Mouse (Mus musculus): ENCODE results near the gene Srrd. TPM values are rescaled to one million over a fixed set of nuclear protein-coding genes. Genes with fewer than 3 reads are reported as not detected.

Gene Srrd
- polyA plus RNA-seq, 1 experiment = 107 TPM

- no peak overlapping the region for H3K4me3 ChIP-seq (ENCODE audit: control insufficient read depth, low read depth, low read length)
- H3K27me3 ChIP-seq (ENCODE audit: control insufficient read depth, insufficient read depth, low read length) = no peaks in the 10 kb centered on the region
- peaks cover 11% of the 10 kb centered on the region for H3K4me1 ChIP-seq (ENCODE audit: control insufficient read depth, insufficient read depth, low read length)
- no peak overlapping the region for H3K27ac ChIP-seq (ENCODE audit: control insufficient read depth, insufficient read depth, low read depth, low read length)
- H3K36me3 ChIP-seq (ENCODE audit: control insufficient read depth, insufficient read depth, low read length) = no peaks in the 10 kb centered on the region
- TF ChIP-seq POLR2A (IDR thresholded peaks at IDR 0.05; ENCODE audit: control insufficient read depth, low read depth, low read length) = no peak
- no peak for TF ChIP-seq CTCF (IDR thresholded peaks at IDR 0.05; ENCODE audit: control insufficient read depth, insufficient read depth, insufficient replicate concordance, low read depth, low read length)
Observed at GRCm38 (mm10) chr5:112294696-112295095, 48.1 kb downstream of the Srrd start.

DNA sequence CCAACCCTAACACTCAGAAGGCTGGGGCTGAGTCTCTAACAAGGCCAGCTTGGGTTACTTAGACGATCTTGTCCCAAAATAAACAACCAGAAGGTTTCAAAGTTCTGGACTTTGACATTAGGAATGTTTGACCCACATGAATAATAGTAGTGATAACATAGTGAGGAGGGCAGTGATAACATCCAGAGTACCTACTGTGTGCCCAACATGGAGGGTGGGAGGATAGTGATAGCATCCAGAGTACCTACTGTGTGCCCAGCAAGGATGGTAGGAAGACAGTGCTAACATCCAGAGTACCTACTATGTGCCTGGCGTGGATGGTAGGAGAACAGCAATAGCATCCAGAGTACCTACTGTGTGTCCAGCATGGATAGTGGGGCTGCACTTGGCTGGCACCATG, 49.0 kb downstream of the Srrd start:
- H3K27me3 ChIP-seq (ENCODE audit: control insufficient read depth, insufficient read depth, low read length) = no peaks in the 10 kb centered on the region
- no peaks in the 10 kb centered on the region for H3K36me3 ChIP-seq (ENCODE audit: control insufficient read depth, insufficient read depth, low read length)
- no peak overlapping the region for H3K4me3 ChIP-seq (ENCODE audit: control insufficient read depth, low read depth, low read length)
- no peak overlapping the region for H3K27ac ChIP-seq (ENCODE audit: control insufficient read depth, insufficient read depth, low read depth, low read length)
- H3K4me1 ChIP-seq (ENCODE audit: control insufficient read depth, insufficient read depth, low read length) = peaks cover 11% of the 10 kb centered on the region
- TF ChIP-seq POLR2A (IDR thresholded peaks at IDR 0.05; ENCODE audit: control insufficient read depth, low read depth, low read length) (no peak), CTCF (IDR thresholded peaks at IDR 0.05; ENCODE audit: control insufficient read depth, insufficient read depth, insufficient replicate concordance, low read depth, low read length) (no peak)

GRCm38 (mm10) chr5:112292343-112292980, 50.4 kb downstream of the Srrd start:
- no peaks in the 10 kb centered on the region for H3K27me3 ChIP-seq (ENCODE audit: control insufficient read depth, insufficient read depth, low read length)
- H3K36me3 ChIP-seq (ENCODE audit: control insufficient read depth, insufficient read depth, low read length) = no peaks in the 10 kb centered on the region
- peaks cover 11% of the 10 kb centered on the region for H3K4me1 ChIP-seq (ENCODE audit: control insufficient read depth, insufficient read depth, low read length)
- H3K4me3 ChIP-seq (ENCODE audit: control insufficient read depth, low read depth, low read length) = no peak overlapping the region
- TF ChIP-seq POLR2A (IDR thresholded peaks at IDR 0.05; ENCODE audit: control insufficient read depth, low read depth, low read length) (no peak), CTCF (IDR thresholded peaks at IDR 0.05; ENCODE audit: control insufficient read depth, insufficient read depth, insufficient replicate concordance, low read depth, low read length) (no peak)
- H3K27ac ChIP-seq (ENCODE audit: control insufficient read depth, insufficient read depth, low read depth, low read length) = no peak overlapping the region

- Histone ChIP-seq H3K27me3 (ENCODE audit: control insufficient read depth, insufficient read depth, low read length) (no peaks in the 10 kb centered on the region), H3K4me3 (ENCODE audit: control insufficient read depth, low read depth, low read length) (no peak overlapping the region), H3K36me3 (ENCODE audit: control insufficient read depth, insufficient read depth, low read length) (no peaks in the 10 kb centered on the region), H3K27ac (ENCODE audit: control insufficient read depth, insufficient read depth, low read depth, low read length) (no peak overlapping the region), H3K4me1 (ENCODE audit: control insufficient read depth, insufficient read depth, low read length) (peaks cover 11% of the 10 kb centered on the region)
- TF ChIP-seq POLR2A (IDR thresholded peaks at IDR 0.05; ENCODE audit: control insufficient read depth, low read depth, low read length) (no peak), CTCF (IDR thresholded peaks at IDR 0.05; ENCODE audit: control insufficient read depth, insufficient read depth, insufficient replicate concordance, low read depth, low read length) (no peak)
Observed at GRCm38 (mm10) chr5:112291866-112292265, 51.0 kb downstream of the Srrd start.

GRCm38 (mm10) chr5:112290536-112290880, 52.3 kb downstream of the Srrd start:
- Histone ChIP-seq H3K27me3 (ENCODE audit: control insufficient read depth, insufficient read depth, low read length) (no peaks in the 10 kb centered on the region), H3K4me1 (ENCODE audit: control insufficient read depth, insufficient read depth, low read length) (peaks cover 11% of the 10 kb centered on the region), H3K27ac (ENCODE audit: control insufficient read depth, insufficient read depth, low read depth, low read length) (no peak overlapping the region), H3K36me3 (ENCODE audit: control insufficient read depth, insufficient read depth, low read length) (no peaks in the 10 kb centered on the region), H3K4me3 (ENCODE audit: control insufficient read depth, low read depth, low read length) (no peak overlapping the region)
- no peak for TF ChIP-seq CTCF (IDR thresholded peaks at IDR 0.05; ENCODE audit: control insufficient read depth, insufficient read depth, insufficient replicate concordance, low read depth, low read length)
- TF ChIP-seq POLR2A (IDR thresholded peaks at IDR 0.05; ENCODE audit: control insufficient read depth, low read depth, low read length) = no peak

DNA sequence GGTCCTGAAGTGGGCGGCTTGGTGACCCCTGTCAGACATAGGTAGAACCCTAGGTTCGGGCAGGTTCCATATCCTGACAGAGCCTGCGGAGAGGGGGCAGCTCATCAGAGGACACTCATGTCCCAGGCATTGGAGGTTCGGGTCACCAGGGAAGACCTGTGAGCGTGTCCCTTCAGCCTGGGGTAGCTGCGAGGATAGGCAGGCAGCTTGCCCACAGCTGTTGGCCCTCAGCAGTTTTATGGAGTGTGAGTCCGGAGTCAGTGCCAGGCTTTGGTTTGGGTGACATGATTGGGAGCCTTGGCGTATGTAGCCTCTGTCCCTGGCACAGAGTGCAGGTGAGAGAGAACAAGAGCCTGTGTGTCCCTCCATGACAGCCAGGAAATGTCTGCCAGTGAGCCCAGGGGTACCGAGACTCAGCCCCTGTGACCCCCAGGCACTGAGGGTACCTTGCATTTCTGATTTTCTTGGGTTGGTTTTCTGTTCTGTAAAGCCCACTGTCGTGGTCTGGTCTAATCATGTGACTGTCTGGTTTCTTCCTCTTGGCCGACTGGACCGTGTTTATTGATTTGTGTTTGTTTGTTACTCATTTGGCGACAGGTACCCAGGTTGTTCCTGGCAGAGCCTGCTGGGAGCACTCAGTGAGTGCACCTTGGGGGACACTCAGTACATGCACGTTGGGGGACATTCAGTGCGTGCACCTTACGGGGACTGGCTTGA, 52.9 kb downstream of the Srrd start:
- no peak overlapping the region for H3K27ac ChIP-seq (ENCODE audit: control insufficient read depth, insufficient read depth, low read depth, low read length)
- TF ChIP-seq CTCF (IDR thresholded peaks at IDR 0.05; ENCODE audit: control insufficient read depth, insufficient read depth, insufficient replicate concordance, low read depth, low read length) = no peak
- no peak for TF ChIP-seq POLR2A (IDR thresholded peaks at IDR 0.05; ENCODE audit: control insufficient read depth, low read depth, low read length)
- peaks cover 11% of the 10 kb centered on the region for H3K4me1 ChIP-seq (ENCODE audit: control insufficient read depth, insufficient read depth, low read length)
- H3K4me3 ChIP-seq (ENCODE audit: control insufficient read depth, low read depth, low read length) = no peak overlapping the region
- H3K36me3 ChIP-seq (ENCODE audit: control insufficient read depth, insufficient read depth, low read length) = no peaks in the 10 kb centered on the region
- H3K27me3 ChIP-seq (ENCODE audit: control insufficient read depth, insufficient read depth, low read length) = no peaks in the 10 kb centered on the region

GRCm38 (mm10) chr5:112289236-112289635, 53.6 kb downstream of the Srrd start:
- H3K27ac ChIP-seq (ENCODE audit: control insufficient read depth, insufficient read depth, low read depth, low read length) = no peak overlapping the region
- no peak overlapping the region for H3K4me3 ChIP-seq (ENCODE audit: control insufficient read depth, low read depth, low read length)
- no peaks in the 10 kb centered on the region for H3K27me3 ChIP-seq (ENCODE audit: control insufficient read depth, insufficient read depth, low read length)
- peaks cover 11% of the 10 kb centered on the region for H3K4me1 ChIP-seq (ENCODE audit: control insufficient read depth, insufficient read depth, low read length)
- no peaks in the 10 kb centered on the region for H3K36me3 ChIP-seq (ENCODE audit: control insufficient read depth, insufficient read depth, low read length)
- TF ChIP-seq CTCF (IDR thresholded peaks at IDR 0.05; ENCODE audit: control insufficient read depth, insufficient read depth, insufficient replicate concordance, low read depth, low read length) (no peak), POLR2A (IDR thresholded peaks at IDR 0.05; ENCODE audit: control insufficient read depth, low read depth, low read length) (no peak)

All from testis, adult 2 months (tissue).